Mouse (Mus musculus) embryonic facial prominence, embryonic 15.5 days (tissue): ENCODE measurements around the gene Dera. TPM values are rescaled to one million over a fixed set of nuclear protein-coding genes. Genes with fewer than 3 reads are reported as not detected.

Source experiments
- ATAC-seq: fragments of 200-750 bp; cut with Nextera tagmentation; 2 replicates; pipeline ENCODE4 v1.8.0; 2017; ENCODE audit warnings: low read depth, moderate TSS enrichment; ENCODE audit not compliant: insufficient number of reproducible peaks, low FRiP score, low TSS enrichment
- H3K27ac ChIP-seq: fragments of 300-500 bp; sonication (generic); replicated peaks from 2 replicates; pipeline ENCODE4 v1.5.1; 2015; ENCODE audit warnings: mild to moderate bottlenecking, inconsistent platforms
- H3K27me3 ChIP-seq: fragments of 300-500 bp; sonication (generic); 2 replicates; pipeline ENCODE4 v1.6.1; 2015; ENCODE audit warnings: inconsistent platforms
- H3K36me3 ChIP-seq: fragments of 300-500 bp; sonication (generic); 2 replicates; pipeline ENCODE4 v1.6.1; 2015; ENCODE audit warnings: mild to moderate bottlenecking, inconsistent platforms
- H3K4me1 ChIP-seq: fragments of 300-500 bp; sonication (generic); 2 replicates; pipeline ENCODE4 v1.6.1; 2015; ENCODE audit warnings: inconsistent platforms
- H3K4me2 ChIP-seq: fragments of 300-500 bp; sonication (generic); replicated peaks from 2 replicates; pipeline ENCODE4 v1.6.1; 2015; ENCODE audit warnings: mild to moderate bottlenecking, inconsistent platforms
- H3K4me3 ChIP-seq: fragments of 300-500 bp; sonication (generic); replicated peaks from 2 replicates; pipeline ENCODE4 v1.5.1; 2015; ENCODE audit warnings: mild to moderate bottlenecking, inconsistent platforms
- H3K9ac ChIP-seq: fragments of 300-500 bp; sonication (generic); 2 replicates; pipeline ENCODE4 v1.6.1; 2015; ENCODE audit warnings: inconsistent platforms
- H3K9me3 ChIP-seq: fragments of 300-500 bp; sonication (generic); replicated peaks from 2 replicates; pipeline ENCODE4 v1.6.1; 2016; ENCODE audit warnings: inconsistent platforms
- WGBS: fragments of 180-500 bp; shearing (Covaris S2); methylation state at CpG from one replicate; pipeline ENCODE4 v1.1.7; 2015; 5-methylcytosine and 5-hydroxymethylcytosine counted together
- polyA plus RNA-seq: library from polyadenylated mRNA; unstranded; fragments of >200 nt; fragmentation: Nextera tagmentation; extraction: Ambion mirVana; gene quantifications from 2 replicates; pipeline ENCODE4 v1.2.1, GENCODE M21; 2015

Dera gene
- polyA plus RNA-seq, 1 experiment from 2014 or later, result 44.4 TPM

GRCm38 (mm10) chr6:137734846-137735609 lies 19.3 kb upstream of the Dera start, which contains the start of gene Strap:
TSS of gene Strap (plus strand) at chr6:137735078.
- H3K4me3 ChIP-seq, result peak within 1 kb of the TSS; percentile 94
- peak within 1 kb of the TSS; percentile 76 for H3K4me2 ChIP-seq
- H3K36me3 ChIP-seq, result peaks cover 17% of the 10 kb centered on the region
- H3K9me3 ChIP-seq, result no peaks in the 10 kb centered on the region
- under 1% methylated on average over 78 of the region's 86 CpGs for WGBS
- peak within 1 kb of the TSS; percentile 68 for H3K27ac ChIP-seq
- peak; percentile 99 for ATAC-seq
- no peaks in the 10 kb centered on the region for H3K27me3 ChIP-seq
- H3K4me1 ChIP-seq, result peaks cover 10% of the 10 kb centered on the region
- H3K9ac ChIP-seq, result peak within 1 kb of the TSS; percentile 86

- Histone ChIP-seq H3K4me3 (peak overlapping the region; percentile 94), H3K27ac (peak overlapping the region; percentile 68; the same call in 1 of the 2 replicates), H3K9me3 (no peaks in the 10 kb centered on the region), H3K9ac (peak overlapping the region; percentile 86), H3K4me1 (peaks cover 10% of the 10 kb centered on the region), H3K27me3 (no peaks in the 10 kb centered on the region), H3K36me3 (peaks cover 24% of the 10 kb centered on the region), H3K4me2 (peak overlapping the region; percentile 73)
- no peak for ATAC-seq
- 8% methylated on average over 17 of the region's 17 CpGs for WGBS
Observed at GRCm38 (mm10) chr6:137735671-137736238, 18.6 kb upstream of the Dera start.

- H3K27ac ChIP-seq, result no peak overlapping the region
- H3K4me2 ChIP-seq, result no peak overlapping the region
- no peaks in the 10 kb centered on the region for H3K27me3 ChIP-seq
- no peak overlapping the region for H3K9ac ChIP-seq
- H3K4me3 ChIP-seq, result no peak overlapping the region
- peaks cover 64% of the 10 kb centered on the region for H3K36me3 ChIP-seq
- H3K9me3 ChIP-seq, result no peaks in the 10 kb centered on the region
- ATAC-seq, result no peak
- peaks cover 7% of the 10 kb centered on the region for H3K4me1 ChIP-seq
- WGBS, result 89% methylated on average over 2 of the region's 2 CpGs
Observed at GRCm38 (mm10) chr6:137740972-137741371, 13.4 kb upstream of the Dera start.

- 75% methylated on average over 4 of the region's 4 CpGs for WGBS
- Histone ChIP-seq H3K27ac (no peak overlapping the region), H3K4me3 (no peak overlapping the region), H3K9me3 (no peaks in the 10 kb centered on the region), H3K4me1 (no peaks in the 10 kb centered on the region), H3K9ac (no peak overlapping the region), H3K27me3 (no peaks in the 10 kb centered on the region), H3K36me3 (peaks cover 71% of the 10 kb centered on the region), H3K4me2 (no peak overlapping the region)
- no peak for ATAC-seq
Observed at GRCm38 (mm10) chr6:137744700-137745099, 9.6 kb upstream of the Dera start.

- 63% methylated on average over 5 of the region's 5 CpGs for WGBS
- H3K9me3 ChIP-seq, result no peaks in the 10 kb centered on the region
- no peak overlapping the region for H3K4me3 ChIP-seq
- no peaks in the 10 kb centered on the region for H3K4me1 ChIP-seq
- ATAC-seq, result no peak
- H3K27me3 ChIP-seq, result no peaks in the 10 kb centered on the region
- no peak overlapping the region for H3K27ac ChIP-seq
- H3K4me2 ChIP-seq, result no peak overlapping the region
- peaks cover 63% of the 10 kb centered on the region for H3K36me3 ChIP-seq
- H3K9ac ChIP-seq, result no peak overlapping the region
Observed at GRCm38 (mm10) chr6:137747174-137747928, 7.0 kb upstream of the Dera start.

GRCm38 (mm10) chr6:137751551-137752274 lies 2.6 kb upstream of the Dera start:
- H3K27me3 ChIP-seq, result no peaks in the 10 kb centered on the region
- ATAC-seq, result no peak
- H3K36me3 ChIP-seq, result peaks cover 37% of the 10 kb centered on the region

GRCm38 (mm10) chr6:137752275-137752655 lies 2.1 kb upstream of the Dera start:
- no peaks in the 10 kb centered on the region for H3K27me3 ChIP-seq
- ATAC-seq, result no peak
- WGBS, result 85% methylated on average over 4 of the region's 4 CpGs
- H3K9me3 ChIP-seq, result no peaks in the 10 kb centered on the region
- H3K4me3 ChIP-seq, result no peak overlapping the region
- H3K4me2 ChIP-seq, result no peak overlapping the region
- H3K9ac ChIP-seq, result no peak overlapping the region
- H3K4me1 ChIP-seq, result 0 out of 2 replicates have a peak, but pooled peaks cover 4% of the 10 kb centered on the region
- no peak overlapping the region for H3K27ac ChIP-seq
- H3K36me3 ChIP-seq, result peaks cover 33% of the 10 kb centered on the region

More at GRCm38 (mm10) chr6:137751551-137752274, 2.6 kb upstream of the Dera start:
- 0 out of 2 replicates have a peak, but pooled peaks cover 4% of the 10 kb centered on the region for H3K4me1 ChIP-seq
- 76% methylated on average over 10 of the region's 10 CpGs for WGBS
- no peak overlapping the region for H3K4me2 ChIP-seq
- H3K4me3 ChIP-seq, result no peak overlapping the region
- no peak overlapping the region for H3K27ac ChIP-seq
- no peak overlapping the region for H3K9ac ChIP-seq
- H3K9me3 ChIP-seq, result no peaks in the 10 kb centered on the region

GRCm38 (mm10) chr6:137754857-137755232 lies 499 bp downstream of the Dera start:
- H3K36me3 ChIP-seq, result peaks cover 14% of the 10 kb centered on the region
- peak overlapping the region; percentile 61 for H3K4me2 ChIP-seq
- 0 out of 2 replicates have a peak overlapping the region, but pooled peaks have one; percentile 22 for H3K9ac ChIP-seq
- H3K4me3 ChIP-seq, result peak overlapping the region; percentile 59
- 3% methylated on average over 8 of the region's 8 CpGs for WGBS
- no peaks in the 10 kb centered on the region for H3K9me3 ChIP-seq
- no peak overlapping the region for H3K27ac ChIP-seq
- no peaks in the 10 kb centered on the region for H3K27me3 ChIP-seq
- ATAC-seq, result no peak
- 0 out of 2 replicates have a peak, but pooled peaks cover 4% of the 10 kb centered on the region for H3K4me1 ChIP-seq

- WGBS, result 71% methylated on average over 5 of the region's 5 CpGs
- no peaks in the 10 kb centered on the region for H3K27me3 ChIP-seq
- ATAC-seq, result no peak
Observed at GRCm38 (mm10) chr6:137756310-137756709, 2.0 kb downstream of the Dera start.

GRCm38 (mm10) chr6:137757891-137758290 lies 3.5 kb downstream of the Dera start:
- Histone ChIP-seq H3K9me3 (no peaks in the 10 kb centered on the region), H3K27me3 (no peaks in the 10 kb centered on the region), H3K36me3 (no peaks in the 10 kb centered on the region), H3K27ac (no peak overlapping the region), H3K4me2 (no peak overlapping the region), H3K4me3 (no peak overlapping the region), H3K4me1 (0 out of 2 replicates have a peak, but pooled peaks cover 4% of the 10 kb centered on the region), H3K9ac (no peak overlapping the region)
- ATAC-seq, result no peak
- WGBS, result 87% methylated on average over 1 of the region's 1 CpGs

More at GRCm38 (mm10) chr6:137756310-137756709, 2.0 kb downstream of the Dera start:
- H3K4me3 ChIP-seq, result no peak overlapping the region
- H3K9me3 ChIP-seq, result no peaks in the 10 kb centered on the region
- no peak overlapping the region for H3K4me2 ChIP-seq
- H3K4me1 ChIP-seq, result 0 out of 2 replicates have a peak, but pooled peaks cover 4% of the 10 kb centered on the region
- no peak overlapping the region for H3K9ac ChIP-seq
- peaks cover 7% of the 10 kb centered on the region for H3K36me3 ChIP-seq
- H3K27ac ChIP-seq, result no peak overlapping the region
